Mouse (Mus musculus) left cerebral cortex, postnatal 25 days (tissue): ENCODE measurements around the gene Lyg1. TPM values are rescaled to one million over a fixed set of nuclear protein-coding genes. Genes with fewer than 3 reads are reported as not detected.
"Not testable (repeated sequence)": the region's sequence is repeated elsewhere in the genome, so short reads cannot be mapped to it uniquely, and the experiment has no call there.

ENCODE experiments used
- DNase-seq, 2 experiments: peaks; one replicate each; pipeline ENCODE4 v3.0.0; 2022; ENCODE audit warnings: low spot score in 2 of 2, mixed read lengths in 1 of 2
- intact Hi-C: fragments of 180-260 bp; cut with DNase I; formaldehyde crosslinking; loops from one replicate; pipeline ENCODE4 v1.15.1; 2025
- total RNA-seq, 2 experiments: library from RNA; stranded (reverse); gene quantifications; 2 replicates each; pipeline ENCODE4 v1.2.3; 2021

Lyg1 gene
- not detected for total RNA-seq

DNA sequence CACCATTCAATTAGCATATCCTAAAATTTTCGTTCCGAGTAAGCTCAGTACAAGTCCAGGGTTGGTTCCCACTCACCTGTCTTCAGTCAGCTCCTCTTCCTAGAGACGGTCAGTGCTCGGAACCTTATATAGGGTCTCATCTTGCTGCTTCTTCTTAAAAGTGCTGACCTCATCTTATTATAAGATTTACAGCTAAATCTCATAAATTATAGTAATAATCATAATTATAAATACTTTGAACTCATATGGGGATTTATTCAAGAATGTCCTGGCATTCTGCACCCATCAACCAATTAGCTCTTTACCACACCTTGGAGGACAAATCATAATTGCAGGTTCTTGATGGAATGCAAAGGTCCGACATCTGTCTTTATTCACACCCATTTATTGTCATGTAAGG is at the start of gene Lyg1:
TSS of gene Lyg1 (minus strand) at position 101 of the 400 bp plus-strand sequence.
- DNase-seq, result no peak
- intact Hi-C loops, result no loop called here

DNA sequence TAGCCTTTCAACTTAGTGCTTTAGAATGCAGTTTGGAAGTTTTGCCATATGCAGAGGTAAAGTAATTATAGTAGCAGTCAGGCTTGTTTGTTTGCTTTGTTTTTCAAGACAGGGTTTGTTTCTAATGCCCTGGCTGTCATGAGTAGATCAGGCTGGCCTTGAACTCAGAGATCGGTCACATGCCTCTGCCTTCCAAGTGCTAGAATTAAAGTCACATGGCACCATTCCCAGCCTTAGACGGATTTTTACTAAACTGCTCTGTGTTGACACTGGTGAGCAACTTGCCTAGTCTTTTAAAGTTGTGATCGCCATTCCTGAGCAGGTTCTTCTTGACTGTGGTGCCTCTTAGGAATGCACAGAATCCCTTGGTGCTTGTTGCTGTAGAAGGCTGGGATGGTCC is 49.2 kb upstream of the Lyg1 start:
- DNase-seq, result no peak
- intact Hi-C loops, result no loop called here

DNA sequence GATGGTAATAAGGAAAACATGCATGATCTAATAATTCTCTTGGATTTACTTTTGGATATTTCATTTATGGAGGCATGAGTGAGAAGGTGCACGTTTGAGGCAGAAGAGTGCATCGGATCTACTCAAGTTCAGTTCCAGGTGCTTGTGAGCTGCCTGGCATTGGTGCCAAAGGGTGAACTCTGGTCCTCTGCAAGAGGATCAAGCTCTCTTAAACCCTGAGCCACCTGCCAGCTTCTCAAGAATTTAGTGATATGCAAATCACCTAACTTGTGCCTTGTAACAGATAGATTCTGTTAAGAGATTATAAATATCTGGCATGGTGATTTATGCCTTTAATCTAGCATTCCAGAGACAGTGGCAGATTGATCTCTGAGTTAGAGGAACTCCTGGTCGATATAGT is 45.5 kb upstream of the Lyg1 start:
- DNase-seq, result no peak
- intact Hi-C loops, result no loop called here

DNA sequence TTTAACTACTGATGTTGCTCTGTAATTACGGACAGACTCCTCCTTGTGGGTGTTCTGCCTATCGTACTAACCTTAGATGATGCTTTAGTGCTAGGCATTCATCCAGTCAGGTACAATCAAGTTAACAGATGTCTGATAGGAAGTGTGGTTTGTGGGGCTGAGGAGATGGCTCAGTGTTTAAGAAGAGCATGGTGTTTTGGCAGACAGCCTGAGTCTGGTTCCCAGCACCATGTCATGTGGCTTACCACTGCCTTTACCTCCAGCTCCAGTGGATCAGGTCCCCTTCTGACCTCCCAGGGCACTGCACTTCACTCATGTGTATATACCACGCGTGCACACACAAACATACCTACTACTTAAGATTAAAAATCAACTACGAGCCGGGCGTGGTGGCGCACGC is 44.4 kb upstream of the Lyg1 start:
- DNase-seq, result no peak
- intact Hi-C loops, result no loop called here

DNA sequence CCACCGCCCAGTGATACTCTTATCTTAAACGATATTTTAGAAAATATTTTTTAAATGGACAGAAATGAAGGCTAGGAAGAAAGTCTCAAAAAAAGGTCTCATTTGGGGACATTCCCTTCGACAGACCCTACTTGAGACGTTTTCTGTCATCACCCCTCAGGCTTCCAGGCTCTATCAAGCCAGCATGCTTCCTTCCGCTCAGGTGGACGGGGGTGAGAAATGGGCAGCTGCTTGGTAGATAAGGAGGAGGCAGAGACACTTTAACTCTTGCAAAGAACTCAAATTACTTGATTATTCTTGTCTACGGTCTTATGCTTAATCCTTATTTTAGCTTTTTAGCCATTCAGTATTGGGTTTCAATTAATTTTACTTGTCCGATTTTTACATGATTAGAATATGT is 43.3 kb upstream of the Lyg1 start:
- no peak for DNase-seq
- intact Hi-C loops, result no loop called here

DNA sequence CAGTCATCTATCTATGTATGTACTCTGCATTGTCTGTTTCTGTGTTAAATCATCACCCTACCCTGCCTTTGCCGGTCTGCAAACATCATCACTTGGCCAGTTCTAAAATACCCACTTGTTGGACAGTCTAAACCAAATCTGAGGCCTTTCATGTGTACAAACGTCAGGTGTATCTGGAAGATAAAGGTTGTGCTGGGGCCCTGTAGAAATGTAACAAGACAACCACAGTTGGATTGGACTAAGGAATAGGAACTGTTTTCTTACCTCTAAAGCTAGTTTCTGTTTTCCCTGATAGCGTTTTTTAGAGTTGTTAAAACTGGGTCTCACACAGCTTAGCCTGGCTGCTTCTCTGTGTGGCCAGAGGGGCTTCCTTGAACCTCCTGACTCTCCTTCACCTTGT is 42.0 kb upstream of the Lyg1 start:
- no peak for DNase-seq
- intact Hi-C loops, result loop anchor here (5.0 to 10.0 kb wide), 2 partner anchors 107 to 325 kb away; partner anchors contain the start of genes Mitd1 and Mrpl30

DNA sequence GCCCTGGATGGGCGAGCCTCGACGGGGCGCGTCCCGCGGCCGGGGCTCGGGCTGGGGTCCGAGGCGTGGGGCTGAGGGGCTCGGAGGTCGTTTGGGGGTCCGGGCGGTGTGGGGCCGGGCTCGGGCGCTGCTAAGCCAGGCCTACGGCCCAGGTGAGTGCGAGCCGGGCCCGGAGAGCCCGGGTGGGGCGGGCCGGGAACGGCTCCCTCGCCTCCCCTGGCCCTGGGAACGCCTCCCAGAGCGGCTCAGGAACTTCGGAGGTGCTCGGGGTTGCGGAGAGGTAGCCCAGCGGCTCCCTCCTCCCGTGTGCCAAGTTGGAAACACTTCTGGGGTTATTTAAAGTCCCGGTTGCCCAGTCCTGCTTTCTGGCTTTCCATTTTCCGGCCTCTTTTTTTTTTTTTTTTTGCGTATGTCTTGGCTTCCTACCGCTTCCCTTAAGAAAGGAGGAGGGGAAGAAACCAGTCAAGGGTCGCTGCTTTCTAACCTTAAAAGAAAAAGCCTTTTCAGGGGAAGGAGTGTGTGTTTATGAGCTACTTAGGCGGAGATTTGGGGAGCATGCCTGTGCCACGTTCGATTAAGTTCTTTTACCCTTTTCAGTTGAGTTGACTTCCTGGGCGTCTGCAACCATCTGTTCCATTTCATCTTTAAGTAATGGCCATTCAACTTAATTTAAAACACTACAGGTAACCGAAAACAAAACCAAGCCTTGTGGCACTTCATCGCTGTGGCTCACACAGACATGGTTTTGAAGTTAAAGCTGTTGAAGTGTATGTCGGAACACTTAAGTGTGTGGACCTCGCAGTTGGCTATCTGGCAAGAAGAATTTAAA is 41.0 kb upstream of the Lyg1 start:
- intact Hi-C loops, result loop anchor here (1.0 to 10.0 kb wide), 3 partner anchors 106 to 324 kb away; partner anchors contain the start of genes Mitd1, Mrpl30 and Rev1
- no peak for DNase-seq

DNA sequence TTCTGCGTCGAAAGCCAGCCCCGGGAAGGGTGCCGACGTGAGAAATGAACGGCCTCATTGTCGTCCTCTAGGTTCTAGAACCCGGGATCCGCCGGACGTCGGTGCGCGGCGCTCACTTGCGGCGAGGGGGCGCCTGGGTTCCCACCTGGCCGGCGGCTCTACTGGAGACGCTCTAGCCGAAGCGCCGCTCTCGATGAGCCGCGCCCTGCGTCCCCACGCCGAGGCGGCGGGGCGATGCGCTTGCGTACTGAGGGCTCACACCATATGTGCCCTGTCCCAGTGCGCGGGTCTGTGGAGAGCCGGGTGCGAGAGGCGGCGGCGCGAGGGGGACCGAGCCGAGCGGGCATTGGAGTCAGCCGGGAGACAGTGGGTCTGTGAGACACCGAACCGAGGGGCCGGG is 40.3 kb upstream of the Lyg1 start, which contains the start of the genes Txndc9 and Eif5b:
TSS of gene Txndc9 (minus strand) at position 27 of the 400 bp plus-strand sequence.
TSS of gene Eif5b (plus strand) at position 144 of the 400 bp plus-strand sequence.
- DNase-seq, result peak; percentile 97 to 98
- intact Hi-C loops, result loop anchor here (1.0 to 10.0 kb wide), 3 partner anchors 106 to 323 kb away; partner anchors contain the start of genes Mitd1, Mrpl30 and Rev1

DNA sequence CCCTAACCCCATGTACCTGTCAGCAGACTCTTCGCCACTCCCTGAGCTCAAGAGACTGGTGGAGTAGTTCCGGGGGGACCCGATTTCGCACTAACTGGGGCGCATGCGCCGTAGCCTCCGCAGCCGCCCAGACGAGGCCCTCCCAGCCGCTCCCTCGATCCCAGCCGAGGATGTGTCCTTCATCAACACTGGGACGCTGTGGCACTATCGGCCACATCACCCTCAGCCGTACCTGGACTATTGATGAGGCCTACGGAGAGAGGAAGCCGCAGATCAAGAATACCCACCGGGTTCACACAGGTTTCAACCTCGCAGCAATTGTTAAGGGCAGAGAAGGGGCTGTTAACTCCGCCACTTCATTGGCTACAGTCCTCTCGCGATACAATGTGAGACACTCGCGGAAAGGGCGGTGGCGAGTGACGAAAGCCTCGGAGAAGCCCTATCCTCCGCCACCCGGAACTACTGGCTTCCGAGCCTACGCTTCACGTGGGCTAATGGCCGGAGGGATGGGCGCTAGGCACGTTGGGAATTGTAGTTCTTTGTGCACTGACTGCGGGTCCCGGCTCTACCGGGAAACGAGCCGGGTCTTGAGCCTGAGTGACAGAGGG is 39.4 kb upstream of the Lyg1 start:
- peak; percentile 98 to 100 for DNase-seq
- intact Hi-C loops, result loop anchor here (5.0 to 10.0 kb wide), 2 partner anchors 105 to 322 kb away; partner anchors contain the start of genes Mitd1 and Mrpl30

DNA sequence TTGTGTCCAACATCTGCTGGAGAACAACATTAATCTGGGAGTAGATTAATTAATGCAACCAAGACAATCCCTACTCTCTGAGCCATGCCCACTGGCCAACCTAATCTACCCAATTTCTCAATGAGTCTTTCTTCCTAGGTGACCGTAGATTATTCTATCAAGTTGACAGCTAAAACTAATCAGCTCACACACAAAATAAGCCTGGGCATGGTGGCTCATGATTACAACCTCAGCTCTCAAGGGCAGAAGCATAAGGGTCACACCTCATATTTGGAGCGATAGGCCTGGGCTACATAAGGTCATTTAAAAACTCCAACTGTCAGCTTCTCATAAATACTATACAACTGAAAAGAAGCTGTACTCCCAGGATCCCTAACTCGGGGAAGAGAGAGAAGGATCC is 38.7 kb upstream of the Lyg1 start:
- DNase-seq, result no peak
- intact Hi-C loops, result loop anchor here (5.0 to 10.0 kb wide), 2 partner anchors 104 to 321 kb away; partner anchors contain the start of genes Mitd1 and Mrpl30

DNA sequence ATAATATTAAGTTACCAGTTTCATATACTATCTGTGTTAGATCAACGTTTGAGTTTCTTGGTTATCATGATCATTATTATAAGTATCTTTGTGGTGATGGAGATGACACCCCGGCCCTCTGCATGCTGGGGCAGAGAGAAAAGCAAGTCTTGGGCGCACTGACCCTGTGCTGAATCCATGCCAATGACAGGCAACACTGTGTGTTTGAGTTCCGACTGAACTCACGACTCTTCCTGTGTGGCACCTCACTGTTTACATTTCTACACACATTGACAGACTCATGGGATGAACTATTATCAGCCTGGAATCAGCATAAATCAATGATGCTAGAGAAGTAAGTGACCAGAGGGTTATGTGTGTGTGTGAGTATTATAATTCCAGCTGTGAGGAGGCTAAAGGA is 30.3 kb upstream of the Lyg1 start:
- intact Hi-C loops, result no loop called here

DNA sequence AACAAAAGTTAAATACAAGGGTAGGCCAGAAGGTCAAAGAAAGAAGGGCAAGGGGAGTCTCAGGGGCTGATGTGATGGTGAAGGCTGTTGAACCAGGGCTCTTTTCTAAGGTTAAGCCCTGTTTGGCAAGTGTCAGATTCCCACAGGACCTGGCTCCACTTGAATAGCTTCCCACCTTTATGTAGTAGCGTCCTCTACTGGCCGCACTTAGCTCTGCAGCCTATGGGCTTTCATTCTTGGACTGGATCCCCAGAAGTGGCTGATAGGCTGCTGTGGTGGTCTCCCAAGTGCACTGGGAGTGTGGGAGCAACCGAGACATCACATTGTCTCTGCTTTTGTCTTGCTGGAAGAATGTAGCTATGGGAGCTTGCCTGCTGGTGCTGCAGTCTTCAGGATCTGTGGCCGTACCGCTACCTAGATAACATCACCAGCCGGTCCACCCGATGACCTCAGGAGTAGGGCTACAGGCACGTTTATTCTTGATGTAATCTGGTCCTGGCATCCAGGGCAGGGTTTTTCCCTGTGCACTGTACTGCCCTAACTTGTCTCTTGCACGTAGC is 28.3 kb upstream of the Lyg1 start:
- peak; percentile 30 to 44 for DNase-seq
- intact Hi-C loops, result no loop called here

More for the DNA sequence above, 30.3 kb upstream of the Lyg1 start:
- no peak for DNase-seq

DNA sequence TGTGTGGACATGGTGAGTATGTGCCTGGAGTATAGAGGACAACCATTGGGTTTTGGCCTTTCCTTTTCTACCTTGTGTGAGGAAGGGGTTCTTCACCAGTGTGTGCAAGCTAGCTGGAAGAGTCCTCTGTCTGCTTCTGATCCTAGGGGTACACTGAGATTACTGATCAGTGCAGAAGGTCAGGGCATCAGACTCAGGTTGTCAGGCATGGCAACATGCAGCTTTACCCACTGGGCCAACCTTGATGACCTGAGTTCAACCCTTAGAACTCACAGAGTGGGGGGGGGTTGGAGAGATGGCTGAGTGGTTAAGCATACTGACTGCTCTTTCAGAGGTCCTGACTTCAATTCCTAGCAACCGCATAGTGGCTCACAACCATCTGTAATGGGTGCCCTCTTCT is 26.8 kb upstream of the Lyg1 start:
- intact Hi-C loops, result no loop called here
- DNase-seq, result no peak

DNA sequence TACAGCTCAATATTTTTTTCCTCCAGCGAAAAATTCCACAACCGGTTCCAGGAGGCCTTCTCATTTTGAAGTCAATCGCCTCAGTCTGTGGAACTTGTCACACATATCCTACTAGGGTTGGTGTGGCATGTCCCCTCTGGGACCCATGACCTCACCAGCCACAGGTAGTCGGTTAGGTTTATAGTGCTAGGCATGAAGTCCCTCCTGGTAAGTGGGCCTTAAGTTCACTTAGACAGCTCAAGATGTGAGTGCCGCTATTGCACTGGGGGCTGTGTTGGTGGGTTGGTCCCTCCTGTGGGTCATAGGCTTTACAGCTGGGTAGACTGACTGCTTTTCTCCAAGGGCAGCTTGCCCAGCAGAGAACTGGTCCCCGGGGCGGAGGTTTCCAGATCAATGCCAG is 19.7 kb upstream of the Lyg1 start:
- intact Hi-C loops, result no loop called here
- no peak for DNase-seq

DNA sequence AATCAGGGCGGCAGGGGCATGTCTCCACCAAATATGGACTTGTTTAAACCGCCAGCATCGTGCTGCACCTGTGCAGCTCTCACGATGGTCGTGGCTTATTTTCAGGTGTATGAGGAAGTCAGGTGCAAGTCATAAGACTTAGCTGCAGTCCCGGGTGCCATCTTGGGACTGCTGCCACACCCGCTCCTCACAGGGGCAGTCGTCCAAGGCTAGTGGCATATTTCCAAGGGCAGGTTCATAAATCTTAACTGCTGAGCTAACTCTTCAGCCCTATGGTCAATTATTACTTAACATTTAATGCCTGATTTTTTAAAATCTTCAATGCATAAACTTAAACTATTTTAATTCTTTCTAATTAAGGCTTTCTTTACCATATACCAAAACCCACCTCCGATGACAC is 19.1 kb upstream of the Lyg1 start:
- DNase-seq, intact Hi-C loops: not testable (repeated sequence)

DNA sequence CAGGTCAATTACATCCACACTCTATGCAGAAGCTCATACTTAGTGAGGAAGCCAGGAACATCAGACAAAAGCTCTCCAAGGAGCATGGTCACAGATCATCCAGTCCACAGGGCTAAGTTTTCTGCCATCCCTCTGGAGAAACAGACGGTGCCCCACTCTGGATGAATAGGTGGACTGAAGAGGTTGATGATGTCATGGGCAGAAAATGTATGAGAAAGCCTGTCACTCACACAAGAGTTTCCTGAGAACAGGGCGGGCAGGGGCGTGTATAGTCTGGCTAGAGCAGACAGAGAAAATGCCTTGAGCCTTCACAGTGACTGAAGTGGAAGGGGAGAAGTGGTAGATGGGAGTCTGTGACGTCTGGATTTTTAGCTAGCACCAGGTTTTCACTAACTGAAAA is 14.0 kb upstream of the Lyg1 start:
- intact Hi-C loops, result loop anchor here (5.0 kb wide), 1 partner anchor 34 kb away; no protein-coding TSS in a partner anchor
- DNase-seq, result no peak

DNA sequence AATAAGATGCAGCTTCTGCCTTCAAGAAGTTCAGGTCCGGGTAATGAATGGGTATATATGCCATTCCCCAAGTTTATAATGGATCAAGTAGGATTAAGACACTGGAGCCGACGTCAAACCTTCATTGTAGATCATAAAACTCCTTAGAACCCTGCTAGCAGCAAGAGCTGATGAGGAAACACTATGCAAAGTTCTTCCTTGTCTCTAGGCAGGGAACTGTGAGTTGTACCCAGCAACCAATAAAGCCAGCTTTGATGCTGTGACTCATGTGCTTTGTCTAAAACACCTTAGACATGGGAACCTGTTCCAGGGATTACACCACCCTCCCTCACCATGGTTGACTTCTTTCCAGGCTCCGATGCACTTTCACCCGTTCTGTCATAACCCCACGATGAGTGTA is 11.2 kb upstream of the Lyg1 start:
- intact Hi-C loops, result no loop called here
- no peak for DNase-seq

DNA sequence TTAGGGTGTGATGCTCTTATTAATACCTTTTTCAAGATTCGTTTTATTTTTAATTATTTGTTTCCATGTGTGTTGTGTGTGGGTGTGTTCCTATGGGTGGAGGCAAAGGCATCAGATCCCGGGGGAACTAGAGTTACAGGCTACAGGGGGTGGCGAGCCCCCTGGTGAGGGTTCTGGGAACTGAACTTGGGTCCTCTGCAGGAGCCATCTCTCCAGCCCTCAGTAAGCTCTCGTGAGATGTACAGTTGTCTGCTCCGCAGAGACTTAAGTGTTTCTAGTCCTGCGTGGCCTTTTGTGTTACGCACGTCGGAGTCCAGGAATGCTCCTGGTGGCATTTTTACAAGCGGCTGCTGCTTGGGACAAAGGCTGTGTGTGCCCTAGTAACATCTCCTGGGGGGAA is 8.0 kb upstream of the Lyg1 start:
- intact Hi-C loops, result no loop called here
- no peak for DNase-seq

DNA sequence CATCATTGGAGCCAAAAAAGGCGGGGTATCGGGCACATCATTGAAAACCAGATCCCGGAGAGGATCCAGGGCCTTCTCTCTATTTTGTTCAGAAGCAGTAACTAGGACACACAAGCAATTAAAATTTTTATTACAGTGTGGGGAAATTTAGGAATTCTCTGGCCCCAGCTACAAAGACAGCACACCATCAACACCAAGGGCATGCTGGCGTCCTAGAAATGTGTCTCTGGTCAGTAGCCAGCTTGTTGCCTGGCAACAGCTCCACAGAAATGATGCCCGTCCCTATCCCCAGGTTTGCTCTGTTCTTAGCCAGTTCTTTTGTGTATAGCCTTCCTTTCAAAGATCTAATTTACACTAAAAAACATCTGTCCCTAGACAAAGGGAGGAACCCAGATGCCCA is 1.9 kb upstream of the Lyg1 start:
- intact Hi-C loops, result no loop called here
- DNase-seq, result peak; percentile 13 to 37

DNA sequence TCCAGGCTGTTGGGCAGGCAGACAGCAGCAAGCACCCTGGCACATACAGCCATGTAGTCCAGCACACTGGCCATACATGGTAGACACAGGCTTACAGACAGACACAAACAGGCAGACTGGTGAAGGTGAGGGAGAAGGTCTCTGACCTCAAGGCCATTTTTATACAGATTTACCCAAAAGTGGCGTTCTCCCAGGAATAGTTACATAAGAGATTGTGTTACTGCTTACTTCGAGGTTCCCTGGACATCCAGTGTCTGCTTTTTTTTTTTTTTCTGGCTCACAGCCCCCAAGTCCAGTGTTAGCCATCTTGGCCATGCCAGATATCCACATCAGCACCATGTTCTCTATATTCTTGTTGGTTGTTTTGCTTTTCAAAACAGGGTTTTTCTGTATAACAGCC is 957 bp upstream of the Lyg1 start:
- DNase-seq, result no peak
- intact Hi-C loops, result no loop called here
